Mouse (Mus musculus): ENCODE data around the gene Wnt1.

- TF ChIP-seq GATA1 (IDR thresholded peaks at IDR 0.05; ENCODE audit: low read length) (0 out of 2 replicates have a peak, but pooled peaks have one; percentile 23), TAL1 (IDR thresholded peaks at IDR 0.05; ENCODE audit: low read length) (peak; percentile 80)
Observed at GRCm38 (mm10) chr15:98837006-98837742, 47.5 kb downstream of the Wnt1 start.

All from erythroblast, embryonic 14.5 days (primary cell).